Mouse (Mus musculus): ENCODE measurements around the gene Mlh3.

Mlh3 gene

GRCm38 (mm10) chr12:85280845-85281651 is 10.6 kb upstream of the Mlh3 start:
- no peak for DNase-seq

DNA sequence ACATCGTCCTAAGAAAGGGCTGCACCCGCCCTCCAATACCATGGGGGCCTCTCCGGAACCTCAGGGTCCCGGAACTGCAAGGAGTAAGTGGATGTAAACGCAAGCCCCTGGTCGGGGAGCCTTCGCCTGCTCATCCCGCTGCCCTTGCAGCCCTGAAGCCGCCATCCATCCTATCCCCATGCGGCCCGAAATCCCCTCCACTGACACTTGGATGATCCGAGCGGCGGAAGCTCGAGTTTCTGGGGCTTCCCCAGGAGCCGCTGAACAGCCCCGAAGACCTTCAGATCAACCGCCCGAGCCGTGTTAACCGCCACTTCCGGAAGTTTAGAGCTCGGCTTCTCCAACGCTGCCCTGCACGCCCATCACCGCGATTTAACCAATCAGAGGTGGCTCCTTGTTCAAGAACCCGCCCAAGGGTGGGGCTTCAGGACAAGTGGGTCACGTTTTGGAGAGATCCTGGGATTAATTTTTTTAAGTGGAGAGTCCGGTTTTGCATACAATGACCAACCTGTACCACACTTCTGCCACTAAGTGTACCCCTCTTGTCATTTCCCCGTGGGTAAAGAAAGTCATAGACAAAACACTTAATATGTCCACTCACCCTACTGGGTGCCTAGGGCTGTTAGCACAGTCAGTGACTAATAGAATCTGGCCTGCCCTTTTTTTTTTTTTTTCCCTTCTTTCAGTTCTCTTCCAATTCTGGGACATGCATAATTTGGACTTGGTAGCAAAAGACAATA is 9.9 kb upstream of the Mlh3 start:
- peak; percentile 93 to 97 for DNase-seq

- no peak for DNase-seq
Observed at GRCm38 (mm10) chr12:85279396-85280080, 9.1 kb upstream of the Mlh3 start.

- no peak for DNase-seq
Observed at GRCm38 (mm10) chr12:85278919-85279318, 8.5 kb upstream of the Mlh3 start.

DNA sequence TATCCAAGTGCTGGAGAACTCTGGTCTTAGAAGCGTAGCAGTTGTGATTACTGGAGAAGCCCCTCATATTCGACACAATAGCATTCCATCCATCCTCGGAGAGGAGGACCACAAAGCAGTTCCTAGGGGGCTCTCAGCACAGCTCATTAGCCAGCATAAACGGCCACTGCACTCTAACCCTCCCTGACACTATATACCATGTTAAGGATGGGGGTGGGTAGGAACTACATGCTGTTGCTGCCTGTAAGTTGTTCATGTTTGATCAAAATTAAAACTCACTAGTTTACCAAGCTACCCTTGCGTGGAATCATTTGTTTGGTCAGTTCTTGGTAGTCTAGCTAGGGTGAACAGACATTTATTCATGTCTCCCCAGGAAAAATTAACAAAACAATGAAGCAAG is 5.9 kb upstream of the Mlh3 start:
- DNase-seq = no peak

GRCm38 (mm10) chr12:85273508-85273907 is 3.1 kb upstream of the Mlh3 start:
- DNase-seq = no peak

DNA sequence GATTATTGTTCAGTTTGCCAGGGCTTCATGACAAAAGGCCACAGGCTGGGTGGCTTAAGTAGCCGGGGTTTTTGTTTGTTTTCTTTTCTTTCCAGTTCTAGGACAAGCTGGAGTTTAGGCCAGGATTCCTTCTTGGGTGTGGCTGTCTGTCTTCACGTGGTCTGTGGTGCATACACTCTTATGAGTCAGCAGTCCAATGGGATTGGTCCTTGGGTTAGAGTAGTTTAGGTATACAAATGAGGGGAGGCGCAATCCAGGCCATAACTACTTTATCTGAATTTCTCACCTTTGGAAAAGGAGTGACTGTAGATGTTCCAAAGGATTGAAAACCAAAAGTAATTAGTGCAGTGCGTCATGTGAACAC is 1.4 kb upstream of the Mlh3 start:
- DNase-seq = no peak

DNA sequence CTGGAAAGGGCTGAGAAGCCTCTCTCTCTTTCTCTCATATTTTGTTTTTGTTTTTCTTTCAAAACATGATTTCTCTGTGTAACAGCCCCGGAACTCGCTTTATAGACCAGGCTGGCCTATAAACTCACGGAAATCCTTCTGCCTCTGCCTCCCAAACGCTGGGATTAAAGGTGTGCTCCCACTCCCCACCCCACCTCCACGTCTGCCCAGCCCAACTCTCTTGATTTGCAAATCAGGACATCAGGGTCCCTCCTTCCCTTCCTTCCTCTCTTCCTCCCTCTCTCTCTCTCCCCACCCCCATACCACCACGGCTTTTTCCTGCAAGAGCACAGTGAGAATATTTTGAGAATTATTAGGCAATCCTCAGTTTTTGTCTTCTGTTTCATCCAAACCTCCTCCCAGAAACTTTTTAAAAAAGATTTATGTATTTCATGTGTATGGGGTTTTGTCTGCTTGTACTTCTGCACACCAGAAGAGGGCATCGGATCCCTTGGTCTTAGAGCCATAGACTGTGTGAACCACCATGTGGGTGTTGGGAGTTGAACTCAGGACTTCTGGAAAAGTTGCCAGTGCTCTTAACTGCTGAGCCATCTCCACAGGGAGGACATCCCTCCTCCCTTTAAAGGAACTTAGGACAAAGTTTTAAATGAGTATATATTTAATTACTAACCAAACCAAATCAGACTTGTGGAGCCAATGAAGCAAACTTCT is 888 bp upstream of the Mlh3 start:
- DNase-seq = no peak

GRCm38 (mm10) chr12:85269821-85270220 is 578 bp downstream of the Mlh3 start:
- no peak for DNase-seq

DNA sequence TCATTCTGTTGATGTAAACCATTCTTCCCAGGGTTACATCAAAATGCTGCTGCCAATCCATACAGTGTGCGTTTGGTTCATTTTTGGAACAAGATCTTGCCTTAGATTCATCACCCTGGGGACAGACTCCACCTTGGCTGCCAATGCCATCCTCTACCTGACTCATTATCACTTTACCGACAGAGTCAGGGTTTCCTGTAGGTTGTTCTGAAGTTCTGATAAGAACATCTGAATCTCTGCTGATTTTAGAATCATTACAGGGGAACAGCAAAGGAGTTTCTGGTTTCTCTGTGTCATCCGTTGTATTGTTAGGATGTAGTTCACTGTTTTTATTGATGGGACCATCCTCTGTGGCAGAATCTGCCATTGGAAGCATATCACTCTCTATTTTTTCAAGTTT is 4.2 kb downstream of the Mlh3 start:
- no peak for DNase-seq

- DNase-seq = no peak
Observed at GRCm38 (mm10) chr12:85264940-85265339, 5.5 kb downstream of the Mlh3 start.

DNA sequence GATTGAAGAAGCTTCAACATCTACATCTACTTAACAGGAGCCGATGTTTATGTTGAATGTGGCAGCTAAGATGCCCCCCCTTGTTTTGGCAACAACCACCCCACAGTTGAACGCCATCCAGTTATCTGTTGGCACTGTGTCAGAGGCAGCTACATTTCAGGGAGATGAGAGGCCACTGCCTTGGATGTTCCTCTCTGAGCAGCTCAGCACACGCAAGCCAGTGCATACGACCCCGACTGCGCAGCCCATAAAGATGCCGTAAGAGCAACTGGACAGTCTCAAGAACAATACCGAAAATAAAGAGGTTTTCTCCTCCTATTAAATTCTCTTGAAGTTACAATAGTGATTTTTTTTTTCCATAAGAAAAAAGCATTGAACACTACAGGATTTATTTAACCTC is 5.9 kb downstream of the Mlh3 start:
- no peak for DNase-seq

- DNase-seq = no peak
Observed at GRCm38 (mm10) chr12:85263190-85263589, 7.2 kb downstream of the Mlh3 start.

DNA sequence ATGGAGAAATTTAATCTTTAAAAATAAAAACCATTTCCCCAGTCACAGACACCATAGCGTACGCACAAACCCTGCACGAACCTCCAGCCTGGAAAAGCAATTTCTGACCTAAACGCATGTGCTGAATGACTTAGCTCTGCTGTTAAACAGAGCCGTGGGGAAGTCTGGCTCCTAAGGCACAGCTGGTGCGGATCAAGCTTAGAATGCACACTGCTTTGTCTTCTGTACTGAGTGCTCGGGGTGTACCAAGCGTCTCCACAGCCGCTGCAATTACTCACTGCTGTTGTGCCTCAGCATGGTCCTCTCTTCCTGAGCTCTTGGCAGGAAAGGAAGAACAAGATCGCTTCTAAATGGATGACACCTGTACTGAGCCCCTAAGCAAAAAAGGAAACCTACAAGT is 7.9 kb downstream of the Mlh3 start:
- DNase-seq = no peak

DNA sequence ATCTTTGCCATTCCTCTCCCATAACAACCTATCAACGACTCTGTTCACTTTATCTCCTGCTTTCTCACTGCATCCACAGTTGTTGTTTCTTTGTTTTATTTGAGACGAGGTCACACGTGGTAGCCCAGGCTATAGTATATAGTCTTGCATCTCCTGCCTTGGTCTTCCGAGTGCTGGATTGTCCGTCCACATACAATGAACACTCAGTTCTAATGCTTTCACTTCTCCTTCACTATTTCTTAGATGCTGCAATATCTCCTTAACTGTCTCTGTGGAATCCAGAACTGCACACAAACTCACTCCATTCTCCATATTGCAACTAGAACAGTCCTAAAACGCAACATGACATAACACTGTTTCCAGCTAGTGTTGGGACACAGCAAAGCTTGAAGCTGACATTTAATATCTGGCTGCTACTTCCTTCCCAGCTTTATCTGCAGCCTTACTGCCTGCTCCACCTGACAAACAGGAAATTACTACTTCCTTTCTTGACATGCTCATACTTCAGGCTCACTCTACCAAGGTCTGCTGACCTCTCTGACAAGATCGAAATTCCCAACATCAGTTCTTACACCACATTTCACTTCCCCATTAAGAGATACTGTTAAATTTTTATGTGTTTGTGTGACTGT is 13.3 kb downstream of the Mlh3 start:
- DNase-seq = no peak

- DNase-seq = no peak
Observed at GRCm38 (mm10) chr12:85256074-85256751, 14.2 kb downstream of the Mlh3 start.

GRCm38 (mm10) chr12:85252083-85252482 is 18.3 kb downstream of the Mlh3 start:
- DNase-seq = no peak

DNA sequence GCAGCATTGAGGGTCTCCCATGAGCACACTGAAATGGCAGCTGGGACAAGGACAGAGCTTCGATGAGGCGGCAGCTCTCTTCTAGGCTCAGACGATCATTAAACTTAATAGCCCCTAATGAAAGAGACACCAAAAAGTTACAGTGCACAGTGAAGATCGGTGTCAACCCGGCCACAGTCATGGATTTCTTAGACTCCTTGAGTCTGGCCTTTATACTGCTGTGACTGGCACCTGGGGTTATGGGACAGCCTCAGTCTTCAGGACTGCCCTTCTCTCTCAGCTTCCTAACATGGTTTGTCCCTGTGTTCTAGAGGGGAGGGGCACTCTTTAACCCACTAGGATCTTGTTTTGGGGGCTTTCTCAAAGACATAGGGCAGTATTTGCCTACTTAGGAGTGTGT is 32.8 kb downstream of the Mlh3 start:
- no peak for DNase-seq

- no peak for DNase-seq
Observed at GRCm38 (mm10) chr12:85233376-85234358, 36.7 kb downstream of the Mlh3 start.

DNA sequence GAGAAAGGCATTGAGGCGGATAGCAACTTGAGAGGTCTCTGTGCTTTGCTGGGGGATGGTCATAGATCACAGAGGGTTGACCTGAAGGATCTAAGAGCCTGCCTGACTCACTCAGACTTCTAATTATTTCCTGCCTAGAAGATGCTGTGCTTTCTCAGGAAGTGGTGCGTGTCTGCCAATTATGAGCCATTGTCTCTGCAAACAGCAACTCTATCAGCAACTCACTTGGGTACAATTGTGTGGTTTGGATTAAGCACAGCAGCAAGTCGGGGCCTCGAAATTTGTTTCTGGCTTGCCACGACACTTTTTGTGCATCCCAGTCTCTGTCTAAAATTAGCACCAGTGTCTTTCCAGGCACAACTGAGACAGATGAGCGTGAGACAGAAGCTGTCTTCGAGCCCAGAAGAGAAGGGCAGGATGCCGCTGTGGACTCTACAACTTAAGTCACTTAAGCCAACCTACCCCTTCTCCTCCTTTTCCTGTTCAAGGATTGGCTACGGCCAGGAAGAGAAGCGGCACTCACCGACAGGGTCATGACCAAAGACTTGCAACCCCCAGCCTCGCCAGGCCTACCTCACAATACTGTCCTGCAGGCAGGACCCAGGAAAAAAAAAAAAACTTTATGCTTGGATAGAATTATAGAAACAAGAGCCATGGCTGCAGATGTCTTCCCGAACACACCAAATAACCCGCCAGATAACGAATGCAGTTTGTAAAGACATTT is 42.4 kb downstream of the Mlh3 start:
- no peak for DNase-seq

All from spleen, adult 18-20 months (tissue).